26 mouse cellular contexts compared by ENCODE assay signal in genomic region chr13:34504879-34505278, GRCm38 (mm10).
DNase-seq lines count a peak whose midpoint lies in the region; ATAC-seq and TF ChIP-seq lines count a peak whose summit lies in the region.
"Had no signal": no experiment of that assay in that cellular context is flagged by ENCODE, and none has a peak within 500 bp of the region (broad histone marks: within the 10 kb centered on the region; RNA-seq: fewer than 3 reads in every experiment).

No protein-coding gene starts in this region.

- no peaks in the 10 kb centered on the region for H3K79me3 ChIP-seq in C2C12 (ENCODE audit: low read depth)

- no peaks in the 10 kb centered on the region for H3K79me2 ChIP-seq in C2C12 (ENCODE audit: control insufficient read depth, insufficient read depth)

- no peaks in the 10 kb centered on the region for H3K4me1 ChIP-seq in kidney, embryonic 14.5 days (ENCODE audit: control insufficient read depth, insufficient read depth, low read length)
- H3K4me1 ChIP-seq in hindbrain, embryonic 10.5 days (replicated peaks), result no peaks in the 10 kb centered on the region
- H3K4me1 ChIP-seq: embryonic facial prominence, embryonic 13.5 days; embryonic facial prominence, embryonic 15.5 days; forebrain, embryonic 12.5 days had no signal

- no peaks in the 10 kb centered on the region for H3K36me3 ChIP-seq in C2C12 (ENCODE audit: control insufficient read depth, insufficient read depth)
- H3K36me3 ChIP-seq in kidney, embryonic 14.5 days (ENCODE audit: control insufficient read depth, insufficient read depth, low read length), result no peaks in the 10 kb centered on the region
- no peaks in the 10 kb centered on the region for H3K36me3 ChIP-seq in hindbrain, embryonic 10.5 days
- H3K36me3 ChIP-seq: embryonic facial prominence, embryonic 13.5 days; embryonic facial prominence, embryonic 15.5 days; forebrain, embryonic 10.5 days; forebrain, embryonic 12.5 days had no signal

- H3K4me3 ChIP-seq in C2C12 (ENCODE audit: insufficient read depth, poor library complexity, severe bottlenecking), result no peak overlapping the region
- no peak overlapping the region for H3K4me3 ChIP-seq in kidney, embryonic 14.5 days (ENCODE audit: low read length)
- no peak overlapping the region for H3K4me3 ChIP-seq in hindbrain, embryonic 10.5 days
- H3K4me3 ChIP-seq: embryonic facial prominence, embryonic 13.5 days; embryonic facial prominence, embryonic 15.5 days; erythroblast, embryonic 14.5 days; forebrain, embryonic 10.5 days; forebrain, embryonic 12.5 days had no signal

- peak; percentile 58 for DNase-seq in 3T3-L1 (ENCODE audit: low read depth, low spot score)
- peak; percentile 8 for DNase-seq in fibroblast of lung, adult 2 months (ENCODE audit: low read depth)
- no peak for DNase-seq in thymus, adult 18-20 months
- DNase-seq in hindbrain, embryonic 10.5 days (ENCODE audit: low spot score), result no peak
- DNase-seq in cerebellum, postnatal 14 days, result no peak
- DNase-seq: adrenal gland, adult 8-10 months; adrenal gland, postnatal 14 days; adrenal gland, postnatal 36 days; B cell, adult 2 months; cerebellum, adult 11-12 months; cerebellum, adult 2 months; cerebellum, adult 9-10 months; cerebellum, postnatal 10 days; cerebellum, postnatal 36 days; embryo, embryonic 11 days had no signal

- H3K9me3 ChIP-seq in kidney, embryonic 14.5 days (ENCODE audit: control insufficient read depth, low read length), result no peaks in the 10 kb centered on the region
- no peaks in the 10 kb centered on the region for H3K9me3 ChIP-seq in hindbrain, embryonic 10.5 days
- H3K9me3 ChIP-seq: embryonic facial prominence, embryonic 13.5 days; embryonic facial prominence, embryonic 15.5 days; forebrain, embryonic 10.5 days; forebrain, embryonic 12.5 days had no signal

- H3K27me3 ChIP-seq in C2C12 (ENCODE audit: control insufficient read depth, insufficient read depth, insufficient read length), result no peaks in the 10 kb centered on the region
- no peaks in the 10 kb centered on the region for H3K27me3 ChIP-seq in kidney, embryonic 14.5 days (ENCODE audit: control insufficient read depth, insufficient read depth, low read length)
- no peaks in the 10 kb centered on the region for H3K27me3 ChIP-seq in hindbrain, embryonic 10.5 days (ENCODE audit: insufficient read depth, poor library complexity, severe bottlenecking)
- H3K27me3 ChIP-seq: embryonic facial prominence, embryonic 13.5 days; embryonic facial prominence, embryonic 15.5 days; forebrain, embryonic 12.5 days; Patski had no signal

- ATAC-seq in kidney, embryonic 14.5 days (ENCODE audit: low FRiP score, low TSS enrichment), result no peak
- ATAC-seq: activated CD4-positive, CD25-positive, alpha-beta regulatory T cell, adult 4 months; forebrain, embryonic 14.5 days; forebrain, embryonic 16.5 days; Patski had no signal

- H3ac ChIP-seq in C2C12 (ENCODE audit: control insufficient read depth, insufficient read length, low read depth), result no peak overlapping the region

- 88% methylated on average over 3 of the region's 3 CpGs for WGBS in kidney, embryonic 14.5 days
- WGBS in hindbrain, embryonic 10.5 days, result 81% methylated on average over 3 of the region's 3 CpGs

- no peak overlapping the region for H3K9ac ChIP-seq in kidney, embryonic 14.5 days (ENCODE audit: low read depth, low read length)
- H3K9ac ChIP-seq: embryonic facial prominence, embryonic 13.5 days; embryonic facial prominence, embryonic 15.5 days; forebrain, embryonic 12.5 days had no signal

- H3K27ac ChIP-seq in kidney, embryonic 14.5 days (ENCODE audit: low read depth, low read length), result no peak overlapping the region
- no peak overlapping the region for H3K27ac ChIP-seq in hindbrain, embryonic 10.5 days
- H3K27ac ChIP-seq: embryonic facial prominence, embryonic 13.5 days; embryonic facial prominence, embryonic 15.5 days; forebrain, embryonic 10.5 days; forebrain, embryonic 12.5 days had no signal

- no peak for TF ChIP-seq CTCF in C2C12 (IDR thresholded peaks at IDR 0.05; ENCODE audit: control insufficient read depth, insufficient read depth, insufficient read length)

- H3K4me2 ChIP-seq in kidney, embryonic 14.5 days (replicated peaks; ENCODE audit: low read depth, low read length), result no peak overlapping the region
- H3K4me2 ChIP-seq: embryonic facial prominence, embryonic 13.5 days; embryonic facial prominence, embryonic 15.5 days; forebrain, embryonic 12.5 days had no signal

TF ChIP-seq in C2C12, 6 proteins besides CTCF, POLR2A, EP300 and RAD21:
- TF ChIP-seq CEBPB (IDR thresholded peaks at IDR 0.05; ENCODE audit: low read depth) (peak; percentile 87), USF1 (IDR thresholded peaks at IDR 0.05; ENCODE audit: low read depth) (no peak)
TF ChIP-seq in C2C12: peak in this region for 1.

Comparison
In these comparisons a context has a peak if more than half of its experiments do, and no peak if none do; other contexts are left out.
1. DNase-seq: peak in 3T3-L1 (single experiment) and fibroblast of lung, adult 2 months (single experiment); none in thymus, adult 18-20 months (0 of 2), hindbrain, embryonic 10.5 days (single experiment) and cerebellum, postnatal 14 days (0 of 2).